Mouse (Mus musculus) small intestine, adult 2 months (tissue): ENCODE measurements around the gene Plpp6.

Experiments
- CTCF ChIP-seq: fragments of 200-500 bp; IDR thresholded peaks from 2 replicates; pipeline ENCODE4 v1.5.1; 2012; ENCODE audit warnings: low read depth, mild to moderate bottlenecking, control low read depth, inconsistent platforms, low read length, moderate library complexity, mixed read lengths; ENCODE audit not compliant: insufficient replicate concordance, insufficient read length; ENCODE audit errors: extremely low read depth
- POLR2A ChIP-seq: fragments of 200-500 bp; IDR thresholded peaks from 2 replicates; pipeline ENCODE4 v1.6.1; 2012; ENCODE audit warnings: low read depth, mild to moderate bottlenecking, control low read depth, inconsistent platforms, low read length, moderate library complexity

DNA sequence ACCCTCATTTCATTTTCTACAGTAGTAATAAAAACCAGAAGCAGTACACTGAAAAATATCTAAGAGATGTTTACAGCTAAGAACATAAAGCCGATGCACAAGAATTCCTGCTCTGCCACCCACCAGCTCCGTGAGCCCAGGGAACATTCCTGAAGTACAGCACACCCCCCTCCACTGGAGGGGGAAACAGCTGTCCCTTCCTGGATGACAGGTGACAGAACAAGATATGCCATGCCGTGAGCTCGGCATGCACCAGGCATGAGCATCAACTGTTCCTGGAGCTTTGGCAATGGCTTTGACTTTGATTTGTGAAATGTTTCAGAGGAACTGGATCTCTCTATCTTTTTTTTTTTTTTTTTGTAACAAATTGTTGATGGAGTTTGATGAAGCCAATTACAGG is 17.0 kb upstream of the Plpp6 start:
- TF ChIP-seq POLR2A (no peak), CTCF (no peak)
